Mouse (Mus musculus): ENCODE data around the gene Ptprm. TPM values are rescaled to one million over a fixed set of nuclear protein-coding genes. Genes with fewer than 3 reads are reported as not detected.

Gene Ptprm
- polyA plus RNA-seq, 1 experiment from 2014 or later = 16.3 TPM

DNA sequence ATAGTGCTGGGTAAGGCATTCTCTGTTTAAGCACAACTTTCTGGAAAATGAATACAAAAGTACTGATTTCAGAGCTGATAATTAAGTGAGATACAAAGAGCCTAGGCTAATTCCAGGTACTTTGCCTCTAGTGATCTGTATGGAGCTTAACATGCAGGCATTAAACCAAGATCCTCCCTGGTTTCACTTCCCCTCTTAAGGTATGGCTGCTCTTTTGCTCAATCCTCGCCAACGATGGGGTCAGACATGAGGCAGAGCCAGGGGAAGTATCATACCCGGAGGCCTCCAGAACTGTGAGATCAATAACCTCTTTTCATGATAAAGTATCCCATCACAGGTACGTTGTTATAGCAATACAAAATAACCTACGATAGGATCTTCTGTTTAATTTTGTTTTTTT is 5.3 kb upstream of the Ptprm start:
- Histone ChIP-seq H3K36me3 (no peaks in the 10 kb centered on the region), H3K4me2 (no peak overlapping the region), H3K9me3 (no peaks in the 10 kb centered on the region), H3K27me3 (peaks cover 10% of the 10 kb centered on the region), H3K27ac (no peak overlapping the region), H3K9ac (no peak overlapping the region), H3K4me1 (replicated peaks) (peaks cover 9% of the 10 kb centered on the region), H3K4me3 (no peak overlapping the region)
- WGBS = 95% methylated on average over 5 of the region's 5 CpGs
- ATAC-seq (ENCODE audit: low FRiP score) = no peak

DNA sequence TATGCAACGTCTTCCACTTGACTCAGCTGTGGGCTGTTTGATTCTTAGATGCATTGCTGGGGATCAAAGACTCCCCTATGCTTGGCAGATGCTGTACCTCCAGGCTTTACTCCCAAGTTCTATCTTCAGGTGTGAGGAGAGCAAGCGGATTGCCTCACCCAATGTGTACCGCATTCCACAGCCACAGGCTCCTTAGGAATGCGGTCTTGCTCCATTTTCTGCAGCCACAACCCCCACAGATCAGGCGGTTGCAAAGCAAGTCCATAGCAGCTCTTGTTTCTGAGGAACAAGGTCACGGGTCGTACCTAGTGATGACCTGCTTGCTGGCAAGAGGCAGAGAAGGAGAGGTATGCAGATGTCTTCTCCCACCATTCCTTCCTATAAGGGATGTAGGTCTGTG is 4.3 kb upstream of the Ptprm start:
- Histone ChIP-seq H3K27ac (no peak overlapping the region), H3K27me3 (peaks cover 10% of the 10 kb centered on the region), H3K9ac (no peak overlapping the region), H3K9me3 (no peaks in the 10 kb centered on the region), H3K4me2 (no peak overlapping the region), H3K4me1 (replicated peaks) (peaks cover 13% of the 10 kb centered on the region), H3K4me3 (no peak overlapping the region), H3K36me3 (no peaks in the 10 kb centered on the region)
- ATAC-seq (ENCODE audit: low FRiP score) = no peak
- 95% methylated on average over 7 of the region's 7 CpGs for WGBS

DNA sequence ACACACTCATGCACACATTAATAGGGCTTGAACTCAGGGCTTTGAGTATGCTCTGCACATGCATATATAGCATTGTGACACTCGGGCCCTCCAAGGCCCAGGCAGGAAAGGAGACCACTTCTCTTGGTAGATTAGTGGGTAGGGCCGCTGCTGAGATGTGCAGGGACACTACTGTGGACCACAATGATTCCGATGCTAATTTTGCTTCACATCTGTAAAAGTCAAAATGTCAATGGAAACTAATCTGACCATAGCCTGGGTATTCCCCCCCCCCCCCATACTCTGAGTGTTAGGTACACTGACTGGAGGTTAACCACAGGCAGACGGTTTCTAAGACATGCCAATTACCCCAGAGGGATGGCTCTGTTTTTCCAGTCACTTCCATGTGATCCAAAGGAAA is 2.9 kb upstream of the Ptprm start:
- Histone ChIP-seq H3K4me1 (replicated peaks) (peaks cover 25% of the 10 kb centered on the region), H3K4me3 (no peak overlapping the region), H3K4me2 (no peak overlapping the region), H3K9ac (no peak overlapping the region), H3K27ac (no peak overlapping the region), H3K36me3 (no peaks in the 10 kb centered on the region), H3K9me3 (no peaks in the 10 kb centered on the region), H3K27me3 (peaks cover 16% of the 10 kb centered on the region)
- ATAC-seq (ENCODE audit: low FRiP score) = no peak
- 86% methylated on average over 4 of the region's 4 CpGs for WGBS

DNA sequence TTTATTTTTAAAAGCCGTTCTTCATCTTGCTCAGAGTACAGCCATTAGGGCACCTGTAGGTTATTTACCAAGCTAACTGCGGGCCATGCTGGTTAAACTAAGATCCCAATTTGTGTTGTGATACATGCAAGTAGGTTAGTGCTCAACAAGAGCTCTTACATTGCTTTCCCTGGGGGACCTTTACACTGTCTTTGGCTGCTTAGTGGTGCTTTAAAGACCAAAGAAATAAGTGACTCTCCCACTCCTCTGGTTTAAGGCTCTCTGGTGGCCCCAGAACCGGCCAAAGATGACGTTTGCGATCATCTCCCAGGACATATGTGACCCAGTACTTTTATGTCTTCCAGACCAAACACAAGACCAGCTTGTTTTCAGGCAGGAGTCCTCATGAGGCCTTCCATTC is 994 bp upstream of the Ptprm start:
- ATAC-seq (ENCODE audit: low FRiP score) = no peak
- WGBS = 42% methylated on average over 5 of the region's 5 CpGs
- Histone ChIP-seq H3K4me3 (peak overlapping the region; percentile 70; the same call in 1 of the 2 replicates), H3K9me3 (no peaks in the 10 kb centered on the region), H3K4me2 (peak overlapping the region; percentile 92), H3K4me1 (replicated peaks) (peaks cover 32% of the 10 kb centered on the region), H3K36me3 (no peaks in the 10 kb centered on the region), H3K27me3 (peaks cover 25% of the 10 kb centered on the region), H3K27ac (no peak overlapping the region), H3K9ac (peak overlapping the region; percentile 84; the same call in 1 of the 2 replicates)

DNA sequence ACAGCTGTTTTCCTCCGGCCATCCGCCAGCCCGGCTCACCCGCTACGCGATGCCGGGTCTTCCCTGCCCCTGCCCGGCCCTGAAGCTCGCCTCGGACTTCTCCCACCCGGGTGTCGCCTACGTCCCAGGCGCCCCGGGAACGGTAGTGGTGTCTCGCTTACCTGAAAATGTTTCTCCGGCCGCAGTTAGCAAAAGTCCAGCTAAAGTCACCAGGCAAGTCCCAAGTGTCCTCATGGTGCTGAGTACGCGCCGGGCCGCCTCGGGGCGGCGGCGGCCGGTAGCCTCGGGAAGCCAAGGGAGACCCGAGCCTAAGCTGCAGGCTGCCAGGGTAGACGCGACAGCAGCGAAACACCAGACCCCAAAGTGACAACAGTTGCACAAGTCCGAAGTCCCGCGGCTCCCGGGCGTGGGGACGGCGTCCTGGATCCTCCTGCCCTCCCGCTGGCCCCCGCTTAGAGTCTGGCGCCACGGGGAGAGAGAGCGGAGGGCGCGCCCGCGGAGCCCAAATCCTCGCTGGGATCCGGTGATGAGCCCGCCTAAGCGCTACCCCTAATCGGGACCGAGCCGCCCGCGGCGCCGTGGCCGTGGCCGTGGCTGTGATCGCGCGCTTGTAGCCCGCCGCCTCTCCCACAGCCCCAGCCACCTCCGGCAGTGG is 334 bp downstream of the Ptprm start:
- no peaks in the 10 kb centered on the region for H3K9me3 ChIP-seq
- peaks cover 32% of the 10 kb centered on the region for H3K4me1 ChIP-seq (replicated peaks)
- H3K9ac ChIP-seq = peak overlapping the region; percentile 84
- peak overlapping the region; percentile 84 for H3K27ac ChIP-seq
- peak overlapping the region; percentile 92 for H3K4me2 ChIP-seq
- no peaks in the 10 kb centered on the region for H3K36me3 ChIP-seq
- H3K27me3 ChIP-seq = peaks cover 25% of the 10 kb centered on the region
- under 1% methylated on average over 62 of the region's 68 CpGs for WGBS
- H3K4me3 ChIP-seq = peak overlapping the region; percentile 70
- ATAC-seq (ENCODE audit: low FRiP score) = peak; percentile 36

DNA sequence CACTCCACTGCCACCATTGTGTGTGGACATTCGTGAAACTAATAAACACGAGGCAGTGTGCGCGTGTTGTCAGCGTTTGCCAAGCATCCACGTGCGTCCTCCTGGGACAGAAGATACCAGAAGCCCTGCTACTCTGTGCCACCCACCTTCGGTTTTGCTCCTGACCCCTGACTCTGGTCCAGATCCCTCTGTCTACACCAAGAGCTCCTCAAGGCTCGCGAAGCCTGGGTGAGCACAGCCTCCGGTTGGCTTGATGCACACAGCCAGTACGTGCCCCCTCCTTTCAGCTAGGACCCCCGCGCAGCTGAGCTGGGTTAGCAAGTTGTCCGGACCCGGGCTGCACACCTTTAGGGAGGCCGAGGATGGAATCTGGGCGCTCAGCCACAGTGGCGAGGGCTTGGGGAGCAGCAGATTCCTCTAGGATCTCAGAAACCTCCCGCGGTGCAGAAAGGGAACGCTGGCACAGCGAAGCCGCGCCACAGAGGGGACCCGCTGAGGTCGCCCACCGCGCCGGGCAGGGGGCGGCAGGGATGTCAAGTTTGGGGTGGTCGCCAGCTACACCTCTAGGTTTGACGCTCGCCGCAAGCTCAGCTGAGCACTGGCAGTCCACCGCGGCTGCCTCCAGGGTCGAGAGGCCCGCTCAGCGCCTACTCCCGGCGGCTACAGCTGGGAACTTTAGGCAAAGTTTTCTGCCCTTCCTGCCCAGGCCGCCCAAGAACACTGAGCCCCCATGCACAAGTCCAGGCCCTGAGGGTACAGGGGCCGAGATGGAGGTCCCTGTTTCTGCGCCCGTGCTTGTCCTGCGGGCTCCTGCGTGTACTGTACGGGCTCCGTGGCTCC is 1.1 kb downstream of the Ptprm start:
- 4% methylated on average over 50 of the region's 50 CpGs for whole genome bisulfite sequencing
- H3K27ac ChIP-seq = peak overlapping the region; percentile 84
- ATAC-seq (ENCODE audit: low FRiP score) = peak; percentile 6; the same call in 1 of the 2 replicates

DNA sequence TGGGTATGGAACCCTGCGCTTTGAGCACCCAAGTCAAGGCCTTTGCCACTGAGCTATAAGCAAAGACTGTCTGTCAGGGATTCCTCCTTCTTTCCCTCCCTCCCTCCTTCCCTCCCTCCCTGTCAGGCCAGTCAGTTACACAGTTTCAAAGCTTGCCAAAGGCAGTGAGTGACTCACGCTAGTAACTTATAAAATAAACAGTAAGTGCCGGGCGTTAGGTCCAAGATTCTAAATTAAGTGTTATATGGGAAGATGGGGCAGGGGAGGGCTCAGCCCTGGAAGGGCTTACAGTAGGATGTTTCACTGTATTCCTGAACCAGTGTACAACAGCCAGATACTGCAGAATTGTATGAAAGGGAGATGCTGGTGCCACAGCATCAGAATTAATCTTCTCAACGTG is 2.8 kb downstream of the Ptprm start:
- peak overlapping the region; percentile 92 for H3K4me2 ChIP-seq
- H3K27ac ChIP-seq = no peak overlapping the region
- ATAC-seq (ENCODE audit: low FRiP score) = no peak
- H3K4me3 ChIP-seq = peak overlapping the region; percentile 70
- no peaks in the 10 kb centered on the region for H3K9me3 ChIP-seq
- 61% methylated on average over 5 of the region's 5 CpGs for WGBS
- H3K27me3 ChIP-seq = peaks cover 20% of the 10 kb centered on the region
- 0 out of 2 replicates have a peak overlapping the region, but pooled peaks have one; percentile 5 for H3K9ac ChIP-seq
- no peaks in the 10 kb centered on the region for H3K36me3 ChIP-seq
- H3K4me1 ChIP-seq (replicated peaks) = peaks cover 32% of the 10 kb centered on the region

More for the DNA sequence above, 1.1 kb downstream of the Ptprm start:
- no peaks in the 10 kb centered on the region for H3K36me3 ChIP-seq
- H3K4me2 ChIP-seq = peak overlapping the region; percentile 92
- peaks cover 32% of the 10 kb centered on the region for H3K4me1 ChIP-seq (replicated peaks)
- H3K4me3 ChIP-seq = peak overlapping the region; percentile 70
- H3K27me3 ChIP-seq = peaks cover 21% of the 10 kb centered on the region
- no peaks in the 10 kb centered on the region for H3K9me3 ChIP-seq
- peak overlapping the region; percentile 84 for H3K9ac ChIP-seq

DNA sequence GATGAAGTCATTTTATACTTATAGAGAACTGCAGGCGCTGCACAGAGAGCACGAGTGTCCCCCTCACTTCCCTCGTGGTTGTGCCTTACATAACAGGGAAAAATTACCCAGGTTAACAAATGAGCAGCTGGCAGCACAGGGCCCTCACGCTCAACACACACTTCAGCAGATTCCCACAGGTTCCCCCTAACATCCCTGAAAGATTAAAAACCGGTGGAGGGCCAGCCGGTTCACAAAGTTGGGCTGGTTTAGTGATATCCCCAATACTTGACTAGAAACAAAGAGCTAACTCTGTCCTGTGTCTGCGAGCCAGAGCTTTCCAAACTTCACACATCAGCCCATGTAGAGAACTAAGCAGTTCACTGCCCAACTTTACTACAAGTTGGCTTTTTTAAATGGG is 3.7 kb downstream of the Ptprm start:
- Histone ChIP-seq H3K27me3 (peaks cover 15% of the 10 kb centered on the region), H3K4me1 (replicated peaks) (peaks cover 31% of the 10 kb centered on the region), H3K9ac (no peak overlapping the region), H3K9me3 (no peaks in the 10 kb centered on the region), H3K36me3 (no peaks in the 10 kb centered on the region), H3K4me2 (peak overlapping the region; percentile 23), H3K27ac (no peak overlapping the region), H3K4me3 (no peak overlapping the region)
- ATAC-seq (ENCODE audit: low FRiP score) = no peak
- WGBS = 80% methylated on average over 7 of the region's 7 CpGs

DNA sequence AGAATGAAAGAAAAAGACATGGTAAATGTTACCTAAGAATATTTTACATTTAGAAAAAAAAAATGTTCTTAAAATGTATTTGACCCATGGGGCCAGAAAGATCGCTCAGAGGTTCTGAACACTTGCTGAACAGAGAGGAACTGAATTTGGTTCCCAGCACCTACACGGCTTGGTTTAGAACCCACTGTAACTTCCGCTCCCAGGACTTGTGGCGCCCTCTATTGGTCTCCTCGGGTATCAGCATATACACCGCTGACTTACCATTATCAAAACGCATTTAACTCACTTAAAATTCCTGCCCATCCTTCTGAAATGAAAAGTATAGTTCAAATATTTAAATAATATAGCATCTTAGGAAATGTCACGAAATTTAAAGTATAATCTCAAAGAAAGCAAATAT is 4.7 kb downstream of the Ptprm start:
- H3K4me1 ChIP-seq (replicated peaks) = peaks cover 26% of the 10 kb centered on the region
- no peak overlapping the region for H3K27ac ChIP-seq
- H3K4me2 ChIP-seq = no peak overlapping the region
- no peak for ATAC-seq (ENCODE audit: low FRiP score)
- H3K9me3 ChIP-seq = no peaks in the 10 kb centered on the region
- H3K36me3 ChIP-seq = no peaks in the 10 kb centered on the region
- 95% methylated on average over 8 of the region's 8 CpGs for WGBS
- no peak overlapping the region for H3K4me3 ChIP-seq
- H3K9ac ChIP-seq = no peak overlapping the region
- peaks cover 15% of the 10 kb centered on the region for H3K27me3 ChIP-seq

DNA sequence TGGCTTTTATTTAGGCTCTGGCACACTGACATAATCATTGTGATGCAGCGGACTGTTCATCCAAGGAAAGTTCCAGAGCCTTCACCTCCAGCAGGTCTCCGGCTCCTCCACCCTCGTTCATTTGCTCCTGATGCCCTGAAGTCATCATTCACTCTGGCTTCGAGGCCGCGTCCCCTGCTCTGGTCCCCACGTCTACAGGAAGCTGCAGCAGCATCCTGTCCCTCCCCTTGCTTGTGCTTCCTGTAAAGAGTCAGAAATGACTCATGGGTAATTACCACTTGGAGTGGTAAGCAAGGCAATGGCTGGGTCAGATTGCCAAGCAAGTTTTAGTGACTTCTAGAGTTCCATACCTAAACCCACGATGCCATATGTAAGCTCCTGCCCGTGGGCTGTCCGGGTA is 7.3 kb downstream of the Ptprm start:
- Histone ChIP-seq H3K4me3 (no peak overlapping the region), H3K4me1 (replicated peaks) (peaks cover 10% of the 10 kb centered on the region), H3K4me2 (no peak overlapping the region), H3K27ac (no peak overlapping the region), H3K9me3 (no peaks in the 10 kb centered on the region), H3K27me3 (peaks cover 8% of the 10 kb centered on the region; the same call in 1 of the 2 replicates), H3K9ac (no peak overlapping the region), H3K36me3 (no peaks in the 10 kb centered on the region)
- WGBS = 84% methylated on average over 10 of the region's 10 CpGs
- ATAC-seq (ENCODE audit: low FRiP score) = no peak

DNA sequence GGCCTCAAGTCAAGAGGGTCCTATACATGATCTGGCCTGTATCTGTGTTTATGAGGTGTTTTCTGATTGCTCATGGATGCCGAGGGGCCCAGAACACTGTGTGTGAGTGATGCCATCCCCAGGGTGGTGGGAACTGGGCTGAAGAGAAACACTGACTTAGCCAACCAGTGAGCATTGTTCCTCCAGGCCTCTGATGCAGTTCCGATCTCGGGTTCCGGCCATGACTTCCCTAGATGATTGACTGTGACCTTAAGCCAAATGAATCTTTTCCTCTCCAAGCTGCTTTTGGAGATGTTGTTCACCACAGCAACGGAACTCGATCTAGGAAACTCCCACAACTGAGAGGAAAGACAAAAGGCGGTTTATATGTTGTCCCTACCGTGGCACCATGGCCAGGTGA is 9.1 kb downstream of the Ptprm start:
- no peaks in the 10 kb centered on the region for H3K36me3 ChIP-seq
- no peak overlapping the region for H3K4me3 ChIP-seq
- no peak overlapping the region for H3K9ac ChIP-seq
- 90% methylated on average over 8 of the region's 8 CpGs for WGBS
- H3K4me2 ChIP-seq = no peak overlapping the region
- no peaks in the 10 kb centered on the region for H3K9me3 ChIP-seq
- H3K27me3 ChIP-seq = no peaks in the 10 kb centered on the region
- H3K4me1 ChIP-seq (replicated peaks) = 0 out of 2 replicates have a peak, but pooled peaks cover 5% of the 10 kb centered on the region
- H3K27ac ChIP-seq = no peak overlapping the region
- ATAC-seq (ENCODE audit: low FRiP score) = no peak

DNA sequence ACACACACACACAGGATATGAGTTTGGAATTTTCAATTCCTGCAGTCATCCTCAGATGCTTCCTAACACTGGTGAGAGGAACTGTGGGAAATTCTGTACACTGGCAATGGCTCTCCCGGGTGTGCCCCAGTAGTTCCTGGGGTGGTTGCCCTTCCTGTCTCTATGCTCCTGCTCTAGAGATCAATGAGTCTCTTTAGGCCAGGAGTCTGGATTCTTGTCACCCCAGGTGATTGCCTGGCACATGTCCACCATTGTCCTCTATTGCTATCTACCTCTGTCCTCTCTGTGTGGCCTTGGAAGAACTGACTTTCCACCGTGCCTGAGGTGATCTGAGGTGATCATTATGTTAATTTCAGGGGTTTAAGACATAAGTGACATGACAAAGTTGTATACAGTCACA is 10.8 kb downstream of the Ptprm start:
- no peak for ATAC-seq (ENCODE audit: low FRiP score)
- WGBS = 70% methylated on average over 2 of the region's 2 CpGs
- Histone ChIP-seq H3K27me3 (no peaks in the 10 kb centered on the region), H3K9ac (no peak overlapping the region), H3K9me3 (no peaks in the 10 kb centered on the region), H3K4me2 (no peak overlapping the region), H3K36me3 (no peaks in the 10 kb centered on the region), H3K4me1 (replicated peaks) (0 out of 2 replicates have a peak, but pooled peaks cover 5% of the 10 kb centered on the region), H3K27ac (no peak overlapping the region), H3K4me3 (no peak overlapping the region)

Data from hindbrain, embryonic 13.5 days (tissue).